Mouse (Mus musculus): ENCODE measurements around the gene Prss12. TPM values are rescaled to one million over a fixed set of nuclear protein-coding genes. Genes with fewer than 3 reads are reported as not detected.
A peak's percentile ranks its signal among the peaks of the same experiment; 100 is the strongest.

Gene Prss12
- polyA plus RNA-seq, 1 experiment from 2014 or later: 0.63 TPM

- 89% methylated on average over 7 of the region's 7 CpGs for WGBS
- no peaks in the 10 kb centered on the region for H3K9me3 ChIP-seq
- H3K27ac ChIP-seq: no peak overlapping the region
- no peak for DNase-seq (ENCODE audit: extremely low spot score, low spot score)
- H3K4me3 ChIP-seq: no peak overlapping the region
- H3K4me1 ChIP-seq: no peaks in the 10 kb centered on the region
- peaks cover 18% of the 10 kb centered on the region for H3K27me3 ChIP-seq (ENCODE audit: poor library complexity, severe bottlenecking)
- H3K36me3 ChIP-seq (replicated peaks): no peaks in the 10 kb centered on the region
Observed at GRCm38 (mm10) chr3:123440490-123440889, 6.2 kb upstream of the Prss12 start.

GRCm38 (mm10) chr3:123444466-123444865 is 2.2 kb upstream of the Prss12 start:
- Histone ChIP-seq H3K4me1 (peaks cover 22% of the 10 kb centered on the region), H3K36me3 (replicated peaks) (no peaks in the 10 kb centered on the region), H3K27ac (no peak overlapping the region), H3K4me3 (no peak overlapping the region), H3K9me3 (no peaks in the 10 kb centered on the region), H3K27me3 (ENCODE audit: poor library complexity, severe bottlenecking) (peaks cover 57% of the 10 kb centered on the region)
- WGBS: 71% methylated on average over 1 of the region's 1 CpGs
- DNase-seq (ENCODE audit: extremely low spot score, low spot score): no peak

GRCm38 (mm10) chr3:123447538-123448059 is 886 bp downstream of the Prss12 start:
- H3K27ac ChIP-seq: peak overlapping the region; percentile 81
- WGBS: 10% methylated on average over 13 of the region's 13 CpGs
- no peaks in the 10 kb centered on the region for H3K9me3 ChIP-seq
- peaks cover 61% of the 10 kb centered on the region for H3K27me3 ChIP-seq (ENCODE audit: poor library complexity, severe bottlenecking)
- H3K36me3 ChIP-seq (replicated peaks): no peaks in the 10 kb centered on the region
- peaks cover 22% of the 10 kb centered on the region for H3K4me1 ChIP-seq
- no peak for DNase-seq (ENCODE audit: extremely low spot score, low spot score)
- H3K4me3 ChIP-seq: peak overlapping the region; percentile 80

- 6% methylated on average over 10 of the region's 10 CpGs for WGBS
- H3K9me3 ChIP-seq: no peaks in the 10 kb centered on the region
Observed at GRCm38 (mm10) chr3:123448096-123448495, 1.4 kb downstream of the Prss12 start.

GRCm38 (mm10) chr3:123450107-123450506 is 3.4 kb downstream of the Prss12 start:
- no peak overlapping the region for H3K4me3 ChIP-seq
- H3K27me3 ChIP-seq (ENCODE audit: poor library complexity, severe bottlenecking): peaks cover 46% of the 10 kb centered on the region
- no peak for DNase-seq (ENCODE audit: extremely low spot score, low spot score)
- no peak overlapping the region for H3K27ac ChIP-seq
- 73% methylated on average over 6 of the region's 6 CpGs for WGBS
- H3K9me3 ChIP-seq: no peaks in the 10 kb centered on the region
- H3K4me1 ChIP-seq: peaks cover 22% of the 10 kb centered on the region
- H3K36me3 ChIP-seq (replicated peaks): no peaks in the 10 kb centered on the region

More at GRCm38 (mm10) chr3:123448096-123448495, 1.4 kb downstream of the Prss12 start:
- H3K4me3 ChIP-seq: peak overlapping the region; percentile 80
- H3K27me3 ChIP-seq (ENCODE audit: poor library complexity, severe bottlenecking): peaks cover 61% of the 10 kb centered on the region
- peaks cover 22% of the 10 kb centered on the region for H3K4me1 ChIP-seq
- no peaks in the 10 kb centered on the region for H3K36me3 ChIP-seq (replicated peaks)
- H3K27ac ChIP-seq: no peak overlapping the region
- DNase-seq (ENCODE audit: extremely low spot score, low spot score): peak; percentile 26

GRCm38 (mm10) chr3:123452904-123453303 is 6.2 kb downstream of the Prss12 start:
- Histone ChIP-seq H3K36me3 (replicated peaks) (no peaks in the 10 kb centered on the region), H3K27me3 (ENCODE audit: poor library complexity, severe bottlenecking) (peaks cover 18% of the 10 kb centered on the region), H3K9me3 (no peaks in the 10 kb centered on the region), H3K27ac (no peak overlapping the region), H3K4me3 (no peak overlapping the region), H3K4me1 (peaks cover 5% of the 10 kb centered on the region)
- WGBS: 79% methylated on average over 6 of the region's 6 CpGs
- DNase-seq (ENCODE audit: extremely low spot score, low spot score): no peak

- no peak for DNase-seq (ENCODE audit: extremely low spot score, low spot score)
- 79% methylated on average over 1 of the region's 1 CpGs for WGBS
- Histone ChIP-seq H3K36me3 (replicated peaks) (no peaks in the 10 kb centered on the region), H3K27me3 (ENCODE audit: poor library complexity, severe bottlenecking) (no peaks in the 10 kb centered on the region), H3K27ac (no peak overlapping the region), H3K4me3 (no peak overlapping the region), H3K4me1 (no peaks in the 10 kb centered on the region), H3K9me3 (no peaks in the 10 kb centered on the region)
Observed at GRCm38 (mm10) chr3:123459492-123459891, 12.8 kb downstream of the Prss12 start.

- Histone ChIP-seq H3K27me3 (ENCODE audit: poor library complexity, severe bottlenecking) (no peaks in the 10 kb centered on the region), H3K4me1 (no peaks in the 10 kb centered on the region), H3K9me3 (no peaks in the 10 kb centered on the region), H3K36me3 (replicated peaks) (no peaks in the 10 kb centered on the region), H3K27ac (no peak overlapping the region), H3K4me3 (no peak overlapping the region)
- DNase-seq (ENCODE audit: extremely low spot score, low spot score): no peak
- 83% methylated on average over 1 of the region's 1 CpGs for WGBS
Observed at GRCm38 (mm10) chr3:123460436-123460835, 13.7 kb downstream of the Prss12 start.

GRCm38 (mm10) chr3:123462264-123462663 is 15.6 kb downstream of the Prss12 start:
- Histone ChIP-seq H3K4me3 (no peak overlapping the region), H3K9me3 (no peaks in the 10 kb centered on the region), H3K4me1 (no peaks in the 10 kb centered on the region), H3K27ac (no peak overlapping the region), H3K27me3 (ENCODE audit: poor library complexity, severe bottlenecking) (no peaks in the 10 kb centered on the region), H3K36me3 (replicated peaks) (no peaks in the 10 kb centered on the region)
- no peak for DNase-seq (ENCODE audit: extremely low spot score, low spot score)
- WGBS: 82% methylated on average over 6 of the region's 6 CpGs

GRCm38 (mm10) chr3:123476833-123477232 is 30.1 kb downstream of the Prss12 start:
- Histone ChIP-seq H3K4me1 (no peaks in the 10 kb centered on the region), H3K4me3 (no peak overlapping the region), H3K27me3 (ENCODE audit: poor library complexity, severe bottlenecking) (no peaks in the 10 kb centered on the region), H3K36me3 (replicated peaks) (no peaks in the 10 kb centered on the region), H3K27ac (no peak overlapping the region), H3K9me3 (no peaks in the 10 kb centered on the region)
- no peak for DNase-seq (ENCODE audit: extremely low spot score, low spot score)
- WGBS: 85% methylated on average over 3 of the region's 3 CpGs

- H3K4me3 ChIP-seq: no peak overlapping the region
- no peak for DNase-seq (ENCODE audit: extremely low spot score, low spot score)
- no peaks in the 10 kb centered on the region for H3K9me3 ChIP-seq
- H3K27ac ChIP-seq: no peak overlapping the region
- WGBS: 89% methylated on average over 6 of the region's 6 CpGs
- no peaks in the 10 kb centered on the region for H3K36me3 ChIP-seq (replicated peaks)
- H3K4me1 ChIP-seq: no peaks in the 10 kb centered on the region
- no peaks in the 10 kb centered on the region for H3K27me3 ChIP-seq (ENCODE audit: poor library complexity, severe bottlenecking)
Observed at GRCm38 (mm10) chr3:123481266-123481665, 34.6 kb downstream of the Prss12 start.

- H3K27ac ChIP-seq: no peak overlapping the region
- no peaks in the 10 kb centered on the region for H3K9me3 ChIP-seq
- no peaks in the 10 kb centered on the region for H3K27me3 ChIP-seq (ENCODE audit: poor library complexity, severe bottlenecking)
- H3K4me1 ChIP-seq: no peaks in the 10 kb centered on the region
- DNase-seq (ENCODE audit: extremely low spot score, low spot score): no peak
- no peak overlapping the region for H3K4me3 ChIP-seq
- 92% methylated on average over 1 of the region's 1 CpGs for WGBS
- no peaks in the 10 kb centered on the region for H3K36me3 ChIP-seq (replicated peaks)
Observed at GRCm38 (mm10) chr3:123491814-123492213, 45.1 kb downstream of the Prss12 start.

GRCm38 (mm10) chr3:123493163-123493562 is 46.5 kb downstream of the Prss12 start:
- no peak for DNase-seq (ENCODE audit: extremely low spot score, low spot score)
- Histone ChIP-seq H3K27me3 (ENCODE audit: poor library complexity, severe bottlenecking) (no peaks in the 10 kb centered on the region), H3K9me3 (no peaks in the 10 kb centered on the region), H3K4me3 (no peak overlapping the region), H3K36me3 (replicated peaks) (no peaks in the 10 kb centered on the region), H3K4me1 (no peaks in the 10 kb centered on the region), H3K27ac (no peak overlapping the region)
- WGBS: 92% methylated on average over 3 of the region's 3 CpGs

- Histone ChIP-seq H3K4me3 (no peak overlapping the region), H3K27ac (no peak overlapping the region), H3K36me3 (replicated peaks) (no peaks in the 10 kb centered on the region), H3K27me3 (ENCODE audit: poor library complexity, severe bottlenecking) (no peaks in the 10 kb centered on the region), H3K9me3 (no peaks in the 10 kb centered on the region), H3K4me1 (no peaks in the 10 kb centered on the region)
- 87% methylated on average over 6 of the region's 6 CpGs for WGBS
- DNase-seq (ENCODE audit: extremely low spot score, low spot score): no peak
Observed at GRCm38 (mm10) chr3:123495088-123495487, 48.4 kb downstream of the Prss12 start.
